Mouse (Mus musculus): ENCODE measurements around the gene Rad1. TPM values are rescaled to one million over a fixed set of nuclear protein-coding genes. Genes with fewer than 3 reads are reported as not detected.
"Not testable (repeated sequence)": the region's sequence is repeated elsewhere in the genome, so short reads cannot be mapped to it uniquely, and the experiment has no call there.

Rad1 gene
- polyA plus RNA-seq, 1 experiment from 2014 or later, result 54.2 TPM

DNA sequence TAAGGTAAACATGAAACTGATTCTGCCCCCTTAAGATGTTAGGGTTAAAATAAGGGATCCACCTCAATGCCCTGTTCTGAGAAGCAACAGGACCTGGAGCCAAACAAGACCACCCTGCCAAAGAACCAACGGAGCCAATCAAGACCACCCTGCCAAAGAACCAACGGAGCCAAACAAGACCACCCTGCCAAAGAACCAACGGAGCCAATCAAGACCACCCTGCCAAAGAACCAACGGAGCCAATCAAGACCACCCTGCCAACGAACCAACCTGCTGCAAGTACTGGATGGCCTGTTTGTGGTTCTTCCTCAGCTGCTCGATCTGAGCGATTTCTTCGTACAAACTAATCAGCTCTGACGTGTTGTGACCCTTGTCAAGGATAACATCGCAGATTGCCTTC is 47.5 kb downstream of the Rad1 start:
- not testable (repeated sequence) for H3K36me3 ChIP-seq (replicated peaks); DNase-seq (ENCODE audit: extremely low spot score, low spot score); H3K4me1 ChIP-seq; H3K27ac ChIP-seq; H3K4me3 ChIP-seq; H3K9me3 ChIP-seq; H3K27me3 ChIP-seq (ENCODE audit: poor library complexity, severe bottlenecking)
- WGBS, result 95% methylated on average over 10 of the region's 10 CpGs

- no peak overlapping the region for H3K27ac ChIP-seq
- no peaks in the 10 kb centered on the region for H3K27me3 ChIP-seq (ENCODE audit: poor library complexity, severe bottlenecking)
- H3K4me3 ChIP-seq, result no peak overlapping the region
- H3K9me3 ChIP-seq, result no peaks in the 10 kb centered on the region
- 85% methylated on average over 5 of the region's 5 CpGs for WGBS
- no peaks in the 10 kb centered on the region for H3K36me3 ChIP-seq (replicated peaks)
- no peak for DNase-seq (ENCODE audit: extremely low spot score, low spot score)
- H3K4me1 ChIP-seq, result no peaks in the 10 kb centered on the region
These were observed 48.8 kb downstream of the Rad1 start for GRCm38 (mm10) chr15:10534591-10534990.

DNA sequence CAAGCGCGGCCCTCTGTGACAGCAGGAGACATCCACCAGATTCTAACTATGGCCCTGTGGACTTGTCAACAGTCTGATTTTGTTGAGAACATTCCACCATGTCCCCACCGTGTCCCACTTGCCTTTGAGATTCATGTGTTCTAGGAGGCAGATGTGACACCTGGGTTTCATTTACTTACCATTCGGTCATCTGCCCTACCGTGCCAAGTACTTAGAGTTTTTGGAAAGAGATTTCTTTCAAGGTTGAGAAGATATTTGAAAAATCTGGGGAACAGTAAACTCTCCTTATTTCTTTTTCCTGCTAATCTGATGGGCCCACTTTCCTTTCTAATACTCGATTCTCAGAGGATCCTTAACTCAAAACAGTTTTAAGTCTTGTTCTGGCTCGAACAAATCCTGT is 50.2 kb downstream of the Rad1 start:
- no peak overlapping the region for H3K4me3 ChIP-seq
- DNase-seq (ENCODE audit: extremely low spot score, low spot score), result no peak
- no peaks in the 10 kb centered on the region for H3K36me3 ChIP-seq (replicated peaks)
- 79% methylated on average over 7 of the region's 7 CpGs for WGBS
- H3K9me3 ChIP-seq, result no peaks in the 10 kb centered on the region
- H3K27me3 ChIP-seq (ENCODE audit: poor library complexity, severe bottlenecking), result no peaks in the 10 kb centered on the region
- no peak overlapping the region for H3K27ac ChIP-seq
- peaks cover 10% of the 10 kb centered on the region; the same call in 1 of the 2 replicates for H3K4me1 ChIP-seq

DNA sequence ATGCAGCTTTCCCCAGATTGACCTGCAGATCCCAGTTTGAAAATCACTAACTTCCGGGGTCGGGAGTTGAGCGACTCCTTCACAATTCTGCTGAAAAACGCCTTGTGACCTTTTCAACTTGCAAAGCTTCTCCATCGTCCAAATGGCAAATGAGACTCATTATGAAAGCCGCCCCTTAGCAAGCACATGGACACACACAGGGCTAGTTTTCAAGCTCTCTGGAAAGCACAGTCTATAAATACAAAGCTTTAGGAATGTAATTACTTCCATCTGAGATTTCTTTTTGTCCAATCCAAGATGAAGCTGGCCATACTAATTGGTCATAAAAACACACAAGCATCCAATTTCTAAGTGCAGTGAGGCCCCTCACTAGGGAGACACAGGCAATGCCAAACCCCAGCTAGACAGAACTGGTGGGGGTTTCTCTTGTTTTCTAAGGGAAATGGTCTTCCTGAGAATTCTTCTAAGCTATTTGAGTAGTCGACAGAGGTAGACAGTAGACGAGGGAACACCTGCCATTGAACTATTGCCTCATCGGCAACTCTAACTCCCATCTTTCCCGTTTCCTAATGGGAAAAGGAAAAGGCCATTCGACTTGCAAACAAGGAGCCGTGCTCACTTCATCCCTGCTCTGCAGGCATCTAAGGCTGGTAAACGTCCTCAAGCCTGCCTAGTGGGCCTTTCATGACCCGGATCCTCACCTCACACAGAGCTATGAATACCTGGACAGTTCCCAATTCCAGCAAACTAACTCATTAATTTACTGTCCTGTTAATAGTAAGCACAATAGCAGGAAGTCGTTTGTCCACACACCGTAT is 54.7 kb downstream of the Rad1 start:
- Histone ChIP-seq H3K36me3 (replicated peaks) (no peaks in the 10 kb centered on the region), H3K4me3 (no peak overlapping the region), H3K27ac (no peak overlapping the region), H3K4me1 (peaks cover 11% of the 10 kb centered on the region; the same call in 1 of the 2 replicates), H3K27me3 (ENCODE audit: poor library complexity, severe bottlenecking) (no peaks in the 10 kb centered on the region), H3K9me3 (no peaks in the 10 kb centered on the region)
- WGBS, result 76% methylated on average over 16 of the region's 16 CpGs
- DNase-seq (ENCODE audit: extremely low spot score, low spot score), result no peak

Other genes starting within 250 kb of the Rad1 start
- not detected in 2 replicates for gene Gm21973, start 160.6 kb upstream of the Rad1 start, polyA plus RNA-seq (2016; fragmentation: Nextera tagmentation; extraction: Ambion mirVana)
- gene Agxt2, start 127.5 kb upstream of the Rad1 start, polyA plus RNA-seq (2016; fragmentation: Nextera tagmentation; extraction: Ambion mirVana), result not detected in 2 replicates
- 11.3 and 12.2 TPM in 2 replicates for gene Dnajc21, start 15.5 kb upstream of the Rad1 start, polyA plus RNA-seq (2016; fragmentation: Nextera tagmentation; extraction: Ambion mirVana)
- gene Brix1, start 71 bp upstream of the Rad1 start, polyA plus RNA-seq (2016; fragmentation: Nextera tagmentation; extraction: Ambion mirVana), result 131 and 137 TPM in 2 replicates
- gene Ttc23l, start 72.7 kb downstream of the Rad1 start, polyA plus RNA-seq (2016; fragmentation: Nextera tagmentation; extraction: Ambion mirVana), result not detected in 2 replicates
- gene Rai14, start 228.6 kb downstream of the Rad1 start, polyA plus RNA-seq (2016; fragmentation: Nextera tagmentation; extraction: Ambion mirVana), result 47.8 and 50.5 TPM in 2 replicates